Mouse (Mus musculus) forebrain, embryonic 16.5 days (tissue): Measurements from ENCODE around the gene Gm28048. TPM values are rescaled to one million over a fixed set of nuclear protein-coding genes. Genes with fewer than 3 reads are reported as not detected.

Experiments used
- ATAC-seq: fragments of 200-750 bp; cut with Nextera tagmentation; 2 replicates; pipeline ENCODE4 v1.8.0; 2017; ENCODE audit warnings: mild to moderate bottlenecking, moderate library complexity
- H3K27ac ChIP-seq: fragments of 300-500 bp; sonication (generic); 2 replicates; pipeline ENCODE4 v1.5.1; 2014; ENCODE audit warnings: low read length, control low read depth
- H3K27me3 ChIP-seq: fragments of 300-500 bp; sonication (generic); replicated peaks from 2 replicates; pipeline ENCODE4 v1.6.1; 2014; ENCODE audit warnings: low read length; ENCODE audit not compliant: control insufficient read depth, insufficient read depth
- H3K36me3 ChIP-seq: fragments of 300-500 bp; sonication (generic); 2 replicates; pipeline ENCODE4 v1.6.1; 2014; ENCODE audit not compliant: control insufficient read depth, insufficient read depth
- H3K4me1 ChIP-seq: fragments of 300-500 bp; sonication (generic); replicated peaks from 2 replicates; pipeline ENCODE4 v1.6.1; 2014; ENCODE audit warnings: low read length; ENCODE audit not compliant: control insufficient read depth, insufficient read depth
- H3K4me2 ChIP-seq: fragments of 300-500 bp; sonication (generic); 2 replicates; pipeline ENCODE4 v1.6.1; 2014; ENCODE audit warnings: mild to moderate bottlenecking, low read length, control low read depth
- H3K4me3 ChIP-seq: fragments of 300-500 bp; sonication (generic); replicated peaks from 2 replicates; pipeline ENCODE4 v1.5.1; 2014; ENCODE audit warnings: mild to moderate bottlenecking, low read length, control low read depth
- H3K9ac ChIP-seq: fragments of 300-500 bp; sonication (generic); replicated peaks from 2 replicates; pipeline ENCODE4 v1.6.1; 2014; ENCODE audit warnings: low read depth, low read length, control low read depth
- H3K9me3 ChIP-seq: fragments of 300-500 bp; sonication (generic); 2 replicates; pipeline ENCODE4 v1.6.1; 2016; ENCODE audit warnings: low read length; ENCODE audit not compliant: control insufficient read depth
- WGBS: fragments of 180-500 bp; shearing (Covaris S2); extraction: QIAGEN DNeasy Blood & Tissue Kit; methylation state at CpG from one replicate; pipeline ENCODE4 v1.1.7; 2014; 5-methylcytosine and 5-hydroxymethylcytosine counted together
- polyA plus RNA-seq: library from polyadenylated mRNA; unstranded; fragments of >200 nt; fragmentation: Nextera tagmentation; extraction: Ambion mirVana; gene quantifications from 2 replicates; pipeline ENCODE4 v1.2.1, GENCODE M21; 2015

Gm28048 gene
- polyA plus RNA-seq, 1 experiment from 2014 or later = 3.0 TPM

DNA sequence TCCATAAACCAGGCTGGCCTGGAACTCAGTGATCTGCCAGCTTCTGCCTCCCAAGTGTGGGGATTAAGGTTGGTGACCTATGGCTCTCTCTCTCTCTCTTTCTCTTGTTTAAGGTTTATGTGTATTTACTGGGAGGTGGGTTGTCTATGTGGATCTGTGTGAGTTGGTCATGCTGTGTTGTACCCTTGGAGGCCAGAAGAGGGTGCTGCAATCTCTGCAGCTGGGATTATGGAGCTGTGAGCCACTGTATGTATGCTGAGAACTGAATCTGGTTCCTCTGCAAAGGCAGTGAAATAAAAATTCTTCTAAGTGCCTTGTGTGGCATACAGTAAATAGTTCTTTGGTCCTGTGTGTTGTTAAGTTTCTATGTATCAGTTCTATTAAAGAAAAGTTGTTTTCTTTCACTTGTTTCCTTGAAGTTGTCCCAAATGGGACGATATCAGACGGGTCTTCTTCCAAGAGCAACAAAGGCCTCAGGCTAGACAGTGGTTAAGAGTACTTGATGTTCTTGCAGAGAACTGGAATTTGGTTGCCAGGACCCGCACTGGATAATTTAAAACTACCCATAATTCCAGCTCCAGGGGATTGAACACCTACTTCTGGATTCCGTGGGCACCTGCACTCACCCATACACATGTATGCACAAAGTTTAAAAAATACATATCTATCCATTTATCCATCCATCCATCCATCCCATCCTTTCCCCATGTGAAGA is 31.8 kb upstream of the Gm28048 start:
- H3K36me3 ChIP-seq = no peaks in the 10 kb centered on the region
- H3K27ac ChIP-seq = no peak overlapping the region
- 89% methylated on average over 4 of the region's 4 CpGs for WGBS
- H3K4me3 ChIP-seq = no peak overlapping the region
- no peaks in the 10 kb centered on the region for H3K27me3 ChIP-seq
- no peaks in the 10 kb centered on the region for H3K9me3 ChIP-seq
- ATAC-seq = no peak
- peaks cover 4% of the 10 kb centered on the region; the same call in 1 of the 2 replicates for H3K4me1 ChIP-seq
- no peak overlapping the region for H3K9ac ChIP-seq
- H3K4me2 ChIP-seq = no peak overlapping the region

DNA sequence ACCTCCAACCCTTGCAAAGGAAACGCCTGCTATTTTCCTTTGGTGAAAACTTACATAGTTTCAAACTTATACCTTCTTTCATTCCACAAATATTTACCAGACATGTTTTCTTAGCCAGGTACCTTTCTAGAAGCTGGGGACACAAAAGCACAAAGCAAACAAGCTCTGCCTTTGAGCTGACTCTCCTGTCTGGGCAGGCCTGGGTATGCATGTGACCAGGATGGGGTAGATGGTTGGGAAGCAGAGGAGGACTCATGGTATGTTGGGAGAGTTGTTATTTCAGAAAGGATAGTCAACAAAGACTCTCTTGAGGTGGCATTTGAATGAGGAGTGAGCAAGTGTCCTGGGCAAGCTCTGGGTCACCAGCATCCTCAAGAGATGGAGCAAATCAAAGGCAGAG is 31.2 kb upstream of the Gm28048 start:
- no peak overlapping the region for H3K27ac ChIP-seq
- H3K9me3 ChIP-seq = no peaks in the 10 kb centered on the region
- H3K4me3 ChIP-seq = no peak overlapping the region
- no peak for ATAC-seq
- H3K36me3 ChIP-seq = no peaks in the 10 kb centered on the region
- 97% methylated on average over 1 of the region's 1 CpGs for WGBS
- no peaks in the 10 kb centered on the region for H3K27me3 ChIP-seq
- peaks cover 4% of the 10 kb centered on the region; the same call in 1 of the 2 replicates for H3K4me1 ChIP-seq
- H3K4me2 ChIP-seq = no peak overlapping the region
- H3K9ac ChIP-seq = no peak overlapping the region

DNA sequence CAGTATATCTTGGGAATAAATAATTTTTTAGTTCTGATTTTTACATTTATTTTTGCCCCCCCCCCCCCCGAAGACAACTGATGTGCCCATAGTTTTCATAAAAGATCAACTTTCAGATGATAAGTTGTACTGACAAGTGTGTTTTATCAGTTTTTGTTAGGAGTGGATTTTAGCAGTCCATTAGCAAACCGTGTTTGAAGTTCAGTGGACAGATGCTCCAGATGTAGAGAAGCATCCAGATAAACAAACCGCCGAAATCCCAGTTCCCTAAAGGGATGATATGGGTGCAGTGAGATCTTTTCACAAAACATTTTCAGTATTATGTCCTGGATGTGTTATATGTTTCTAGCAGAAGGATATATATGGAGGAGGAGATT is 26.9 kb upstream of the Gm28048 start:
- Histone ChIP-seq H3K4me1 (peaks cover 7% of the 10 kb centered on the region; the same call in 1 of the 2 replicates), H3K4me2 (peak overlapping the region; percentile 68), H3K9ac (no peak overlapping the region; the same call in 1 of the 2 replicates), H3K27ac (no peak overlapping the region), H3K36me3 (peaks cover 6% of the 10 kb centered on the region; the same call in 1 of the 2 replicates), H3K4me3 (peak overlapping the region; percentile 66), H3K9me3 (no peaks in the 10 kb centered on the region), H3K27me3 (no peaks in the 10 kb centered on the region)
- no peak for ATAC-seq
- WGBS = 42% methylated on average over 4 of the region's 4 CpGs

DNA sequence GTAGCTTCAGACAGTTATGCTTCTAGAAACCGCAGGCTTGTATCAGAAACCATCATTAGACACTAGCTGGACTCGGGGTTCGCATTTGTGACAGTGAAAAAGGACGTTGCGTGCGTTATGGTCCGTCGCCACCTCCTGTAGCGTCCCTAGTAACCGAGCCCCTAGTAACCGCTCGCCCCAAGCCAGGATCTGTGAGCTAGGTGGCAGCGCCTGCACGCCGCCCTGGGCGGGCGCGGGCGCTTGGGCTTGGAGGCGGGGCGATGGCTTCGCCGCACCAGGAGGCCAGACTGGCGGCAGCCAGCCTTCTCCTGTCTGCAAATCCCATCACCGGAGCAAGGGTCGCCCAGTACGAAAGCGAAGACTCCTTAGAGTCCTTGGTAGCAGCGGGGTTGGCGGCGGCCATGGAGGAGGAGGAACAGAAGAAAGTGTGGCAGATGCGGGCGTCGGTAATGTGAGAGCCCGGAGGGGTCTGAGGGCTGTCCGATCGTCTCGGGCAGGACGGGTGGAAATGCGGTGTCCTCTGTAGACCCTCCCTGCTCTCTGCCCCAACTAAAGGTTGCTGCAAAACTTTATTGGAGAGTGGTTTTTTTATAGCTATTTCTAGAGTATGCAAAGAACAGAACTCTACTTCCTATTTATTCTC is 26.4 kb upstream of the Gm28048 start:
- Histone ChIP-seq H3K27ac (peak overlapping the region; percentile 86), H3K9me3 (no peaks in the 10 kb centered on the region), H3K4me1 (peaks cover 7% of the 10 kb centered on the region; the same call in 1 of the 2 replicates), H3K36me3 (peaks cover 10% of the 10 kb centered on the region; the same call in 1 of the 2 replicates), H3K27me3 (no peaks in the 10 kb centered on the region), H3K9ac (peak overlapping the region; percentile 82), H3K4me2 (peak overlapping the region; percentile 68), H3K4me3 (peak overlapping the region; percentile 66)
- WGBS = under 1% methylated on average over 40 of the region's 40 CpGs
- ATAC-seq = peak; percentile 95

DNA sequence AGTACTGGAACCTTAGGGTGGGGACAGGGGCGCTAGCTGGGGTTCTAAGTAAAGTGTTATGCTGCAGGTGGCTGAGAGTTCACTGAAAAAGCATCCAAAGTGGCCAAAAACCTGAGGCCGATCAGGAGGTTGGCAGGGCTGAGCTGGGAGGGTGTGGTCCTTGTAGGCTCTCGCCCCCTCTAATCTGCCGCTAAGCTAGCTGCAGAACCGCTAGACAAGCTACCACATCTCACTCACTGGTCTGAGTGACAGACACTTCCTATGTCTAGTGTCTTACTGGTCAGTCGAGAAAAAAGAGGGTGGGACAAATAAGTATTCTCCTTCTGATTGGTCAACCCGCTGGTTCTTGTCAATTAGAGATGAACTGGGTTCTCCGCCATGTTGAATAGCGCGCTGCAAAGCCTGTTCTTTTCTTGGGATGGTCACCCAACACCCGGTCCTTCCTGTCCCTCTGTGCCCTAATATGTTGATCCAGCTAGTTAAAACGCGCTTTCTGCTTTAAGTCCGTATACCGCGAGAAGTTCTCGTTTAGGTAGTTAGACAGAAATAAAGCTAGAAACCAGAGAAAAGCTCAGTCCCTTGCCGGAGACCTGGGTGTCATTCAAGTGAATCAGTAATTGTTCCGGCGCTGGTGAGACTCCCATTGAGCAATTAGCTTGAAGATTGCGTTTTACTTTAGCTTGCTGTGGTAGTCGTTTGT is 25.7 kb upstream of the Gm28048 start, which contains the start of gene Fam161a:
TSS of gene Fam161a (plus strand) at position 51 of the 700 bp plus-strand sequence.
- ATAC-seq = peak; percentile 94
- no peaks in the 10 kb centered on the region for H3K27me3 ChIP-seq
- H3K4me2 ChIP-seq = peak within 1 kb of the TSS; percentile 68
- H3K4me1 ChIP-seq = peaks cover 7% of the 10 kb centered on the region; the same call in 1 of the 2 replicates
- H3K36me3 ChIP-seq = peaks cover 11% of the 10 kb centered on the region
- H3K9me3 ChIP-seq = no peaks in the 10 kb centered on the region
- peak within 1 kb of the TSS; percentile 82 for H3K9ac ChIP-seq
- peak within 1 kb of the TSS; percentile 86 for H3K27ac ChIP-seq
- WGBS = under 1% methylated on average over 22 of the region's 22 CpGs
- H3K4me3 ChIP-seq = peak within 1 kb of the TSS; percentile 66

DNA sequence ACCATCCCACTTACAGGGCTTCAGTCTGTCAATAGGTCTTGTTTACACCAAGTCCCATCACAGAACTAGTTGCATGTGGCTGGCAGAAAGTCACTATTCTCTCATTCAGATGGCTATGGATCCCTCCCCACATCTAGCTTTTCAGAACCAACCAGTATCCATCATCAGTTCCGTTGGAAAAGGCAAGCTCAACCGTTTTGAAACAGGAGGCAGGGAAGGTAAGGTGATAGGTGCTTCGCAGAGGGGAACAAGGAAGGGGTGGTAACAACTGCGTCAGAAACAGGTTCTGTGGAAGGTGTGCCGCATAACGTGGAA is 25.2 kb upstream of the Gm28048 start:
- 5% methylated on average over 6 of the region's 6 CpGs for WGBS
- peak overlapping the region; percentile 86 for H3K27ac ChIP-seq
- no peaks in the 10 kb centered on the region for H3K27me3 ChIP-seq
- peaks cover 7% of the 10 kb centered on the region; the same call in 1 of the 2 replicates for H3K4me1 ChIP-seq
- peak overlapping the region; percentile 64 for H3K9ac ChIP-seq
- peak; percentile 42 for ATAC-seq
- peak overlapping the region; percentile 68 for H3K4me2 ChIP-seq
- peak overlapping the region; percentile 66 for H3K4me3 ChIP-seq
- H3K36me3 ChIP-seq = peaks cover 16% of the 10 kb centered on the region
- H3K9me3 ChIP-seq = no peaks in the 10 kb centered on the region

DNA sequence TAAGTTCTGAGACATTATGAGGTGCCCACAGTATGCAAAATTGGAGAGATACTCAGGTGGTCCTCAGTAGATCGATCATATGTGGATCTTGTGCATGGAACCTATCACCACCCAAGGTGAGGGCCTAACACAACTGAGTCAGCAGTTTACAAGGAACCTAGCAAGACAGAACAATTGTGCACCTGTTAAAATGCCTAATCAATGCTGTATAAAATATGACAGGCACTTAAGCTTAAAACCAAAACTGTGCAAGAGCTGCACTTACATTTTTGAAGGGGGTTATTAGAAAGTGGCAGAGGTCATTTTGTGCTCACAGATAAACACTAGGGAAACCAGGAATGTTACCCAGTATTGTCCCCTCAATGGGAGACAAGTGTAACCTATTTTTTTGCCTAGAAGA is 23.4 kb upstream of the Gm28048 start:
- Histone ChIP-seq H3K4me1 (peaks cover 7% of the 10 kb centered on the region; the same call in 1 of the 2 replicates), H3K36me3 (peaks cover 24% of the 10 kb centered on the region), H3K4me2 (no peak overlapping the region), H3K4me3 (no peak overlapping the region), H3K27me3 (no peaks in the 10 kb centered on the region), H3K27ac (no peak overlapping the region), H3K9ac (no peak overlapping the region), H3K9me3 (no peaks in the 10 kb centered on the region)
- WGBS = 89% methylated on average over 1 of the region's 1 CpGs
- ATAC-seq = no peak

DNA sequence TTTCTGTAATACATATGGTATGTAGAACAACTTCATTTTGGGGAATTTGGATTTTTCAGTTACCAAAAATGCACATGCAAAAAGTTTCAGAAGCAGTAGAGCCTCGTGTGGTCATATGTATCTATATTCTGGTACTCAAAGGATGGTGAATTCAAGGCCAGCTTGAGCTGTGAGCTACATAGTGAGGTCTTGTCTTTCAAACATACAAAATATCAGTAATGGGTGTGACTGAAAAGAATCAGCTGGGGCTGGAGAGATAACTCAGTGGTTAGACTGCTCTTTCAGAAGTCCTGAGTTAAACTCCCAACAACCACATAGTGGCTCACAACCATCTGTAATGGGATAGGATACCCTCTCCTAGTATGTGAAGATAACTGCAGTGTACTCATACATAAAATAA is 16.4 kb upstream of the Gm28048 start:
- no peak overlapping the region for H3K27ac ChIP-seq
- no peaks in the 10 kb centered on the region for H3K4me1 ChIP-seq
- H3K4me2 ChIP-seq = no peak overlapping the region
- H3K36me3 ChIP-seq = peaks cover 53% of the 10 kb centered on the region
- H3K4me3 ChIP-seq = no peak overlapping the region
- no peaks in the 10 kb centered on the region for H3K27me3 ChIP-seq
- H3K9ac ChIP-seq = no peak overlapping the region
- WGBS = 70% methylated on average over 1 of the region's 1 CpGs
- no peaks in the 10 kb centered on the region for H3K9me3 ChIP-seq
- no peak for ATAC-seq

DNA sequence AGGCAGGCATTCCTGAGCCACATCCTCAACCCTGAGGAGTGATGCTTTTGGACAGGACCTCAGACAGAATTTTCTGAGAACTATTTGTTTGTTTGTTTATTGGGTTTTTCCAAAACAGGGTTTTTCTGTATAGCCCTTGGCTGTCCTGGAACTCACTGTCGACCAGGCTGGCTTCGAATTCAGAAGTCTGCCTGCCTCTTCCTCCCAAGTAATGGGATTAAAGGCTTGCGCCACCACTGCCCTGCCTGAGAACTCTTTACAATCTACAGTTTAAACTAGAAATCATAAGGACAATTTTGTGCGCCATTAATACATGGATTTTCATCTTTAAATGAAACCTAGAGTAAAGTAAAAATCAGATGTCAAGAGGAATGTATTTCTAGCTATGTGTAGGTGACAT is 13.6 kb upstream of the Gm28048 start:
- Histone ChIP-seq H3K9ac (no peak overlapping the region), H3K36me3 (peaks cover 41% of the 10 kb centered on the region), H3K4me2 (no peak overlapping the region), H3K27ac (no peak overlapping the region), H3K27me3 (no peaks in the 10 kb centered on the region), H3K4me3 (no peak overlapping the region), H3K9me3 (no peaks in the 10 kb centered on the region), H3K4me1 (peaks cover 11% of the 10 kb centered on the region)
- 91% methylated on average over 4 of the region's 4 CpGs for WGBS
- no peak for ATAC-seq
